Mouse (Mus musculus): ENCODE measurements around the gene D330045A20Rik.
"Not testable (repeated sequence)": the region's sequence is repeated elsewhere in the genome, so short reads cannot be mapped to it uniquely, and the experiment has no call there.

D330045A20Rik gene

GRCm38 (mm10) chrX:139480022-139480894, at the start of gene D330045A20Rik:
TSS of gene D330045A20Rik (plus strand) at chrX:139480367.
- DNase-seq (ENCODE audit: low spot score) = no peak

- DNase-seq (ENCODE audit: low spot score) = peak; percentile 4
Measured at GRCm38 (mm10) chrX:139432550-139432949, 47.6 kb upstream of the D330045A20Rik start.

GRCm38 (mm10) chrX:139435202-139435601, 45.0 kb upstream of the D330045A20Rik start:
- DNase-seq (ENCODE audit: low spot score) = no peak

- not testable (repeated sequence) for DNase-seq (ENCODE audit: low spot score)
Measured at GRCm38 (mm10) chrX:139441057-139441456, 39.1 kb upstream of the D330045A20Rik start.

- no peak for DNase-seq (ENCODE audit: low spot score)
Measured at GRCm38 (mm10) chrX:139456812-139457211, 23.4 kb upstream of the D330045A20Rik start.

- DNase-seq (ENCODE audit: low spot score) = no peak
Measured at GRCm38 (mm10) chrX:139482083-139482482, 1.9 kb downstream of the D330045A20Rik start.

GRCm38 (mm10) chrX:139484974-139485373, 4.8 kb downstream of the D330045A20Rik start:
- DNase-seq (ENCODE audit: low spot score) = no peak

- DNase-seq (ENCODE audit: low spot score) = no peak
Measured at GRCm38 (mm10) chrX:139516156-139516555, 36.0 kb downstream of the D330045A20Rik start.

- DNase-seq (ENCODE audit: low spot score) = no peak
Measured at GRCm38 (mm10) chrX:139519251-139519650, 39.1 kb downstream of the D330045A20Rik start.

- no peak for DNase-seq (ENCODE audit: low spot score)
Measured at GRCm38 (mm10) chrX:139524303-139525091, 44.3 kb downstream of the D330045A20Rik start.

- no peak for DNase-seq (ENCODE audit: low spot score)
Measured at GRCm38 (mm10) chrX:139525724-139526123, 45.6 kb downstream of the D330045A20Rik start.

GRCm38 (mm10) chrX:139526984-139527383, 46.8 kb downstream of the D330045A20Rik start:
- DNase-seq (ENCODE audit: low spot score) = no peak

- no peak for DNase-seq (ENCODE audit: low spot score)
Measured at GRCm38 (mm10) chrX:139529678-139530077, 49.5 kb downstream of the D330045A20Rik start.

- no peak for DNase-seq (ENCODE audit: low spot score)
Measured at GRCm38 (mm10) chrX:139532293-139532692, 52.1 kb downstream of the D330045A20Rik start.

- no peak for DNase-seq (ENCODE audit: low spot score)
Measured at GRCm38 (mm10) chrX:139537641-139538397, 57.7 kb downstream of the D330045A20Rik start.

GRCm38 (mm10) chrX:139543726-139544125, 63.6 kb downstream of the D330045A20Rik start:
- DNase-seq (ENCODE audit: low spot score) = no peak

GRCm38 (mm10) chrX:139550456-139550855, 70.3 kb downstream of the D330045A20Rik start:
- DNase-seq (ENCODE audit: low spot score) = no peak

GRCm38 (mm10) chrX:139552090-139552489, 71.9 kb downstream of the D330045A20Rik start:
- DNase-seq (ENCODE audit: low spot score) = no peak

GRCm38 (mm10) chrX:139562255-139562924, 82.2 kb downstream of the D330045A20Rik start:
- no peak for DNase-seq (ENCODE audit: low spot score)

- DNase-seq (ENCODE audit: low spot score) = no peak
Measured at GRCm38 (mm10) chrX:139562925-139563461, 82.8 kb downstream of the D330045A20Rik start, which contains the start of gene Rnf128. TSS of gene Rnf128 (plus strand) at chrX:139563316.

GRCm38 (mm10) chrX:139570054-139570453, 89.9 kb downstream of the D330045A20Rik start:
- no peak for DNase-seq (ENCODE audit: low spot score)

All from left cerebral cortex, adult 11 months (tissue).